Mouse (Mus musculus) T-cell, adult 2 months (primary cell): ENCODE results near the gene Adi1.
A peak's percentile ranks its signal among the peaks of the same experiment; 100 is the strongest.

Source experiments
- DNase-seq: peaks from one replicate; pipeline ENCODE4 v3.0.0; 2022; ENCODE audit warnings: low spot score

The Adi1 gene

DNA sequence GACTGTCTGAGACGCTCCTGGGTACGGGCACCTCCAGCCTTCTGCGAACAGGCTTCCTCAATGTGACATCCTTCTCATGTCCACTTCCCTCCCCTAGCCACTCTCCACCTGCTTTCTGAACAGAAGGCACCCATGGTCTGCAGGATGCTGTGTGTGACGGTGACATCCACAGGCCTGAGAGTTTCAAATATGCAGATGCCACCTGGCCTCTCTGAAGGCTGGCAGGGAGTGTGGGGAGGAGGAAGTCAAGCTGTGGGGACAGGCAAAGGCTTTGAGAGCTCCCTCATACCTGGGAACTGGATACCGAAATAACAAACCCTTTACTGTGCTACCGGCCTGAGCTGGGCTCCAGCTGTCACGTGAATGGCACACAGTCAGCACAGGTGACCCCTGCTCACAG lies 19.7 kb downstream of the Adi1 start:
- DNase-seq, result no peak

DNA sequence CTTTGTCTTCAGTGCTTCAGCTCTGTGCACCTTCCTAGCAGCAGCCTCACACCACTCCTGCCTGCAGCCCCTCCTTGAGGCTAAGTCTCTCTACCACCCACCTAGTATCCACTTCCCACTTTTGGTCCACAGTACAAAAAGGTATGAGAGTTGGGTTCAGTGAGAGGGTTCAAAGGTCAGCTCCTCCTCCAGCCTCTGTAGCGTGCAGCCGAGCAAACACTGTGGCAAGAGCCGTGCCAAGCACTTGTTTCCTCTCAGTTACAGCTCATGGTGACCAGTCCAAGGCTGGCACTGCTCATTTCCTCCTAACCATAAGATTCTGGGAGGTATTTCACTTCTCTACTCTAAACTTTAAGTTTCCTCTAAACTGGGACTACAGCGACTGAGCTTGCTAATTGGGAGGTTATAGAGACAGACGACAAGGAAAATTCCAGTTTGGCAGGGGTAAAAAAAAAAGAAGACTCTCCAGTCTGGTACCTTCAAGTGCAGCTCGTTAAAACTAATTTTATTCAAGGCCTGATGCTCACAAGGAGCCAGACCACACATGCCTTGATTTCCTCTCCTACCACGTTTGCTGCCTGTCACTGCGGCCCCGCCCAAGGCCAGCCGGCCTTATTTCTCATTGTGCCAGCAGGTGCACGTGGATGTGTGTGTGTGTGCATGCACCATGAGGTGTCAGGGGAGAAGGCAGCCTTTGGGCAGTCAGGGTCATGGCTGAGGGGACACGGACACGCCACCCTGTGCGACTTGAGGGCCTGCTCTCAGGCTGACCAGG lies 23.0 kb downstream of the Adi1 start:
- DNase-seq, result no peak

DNA sequence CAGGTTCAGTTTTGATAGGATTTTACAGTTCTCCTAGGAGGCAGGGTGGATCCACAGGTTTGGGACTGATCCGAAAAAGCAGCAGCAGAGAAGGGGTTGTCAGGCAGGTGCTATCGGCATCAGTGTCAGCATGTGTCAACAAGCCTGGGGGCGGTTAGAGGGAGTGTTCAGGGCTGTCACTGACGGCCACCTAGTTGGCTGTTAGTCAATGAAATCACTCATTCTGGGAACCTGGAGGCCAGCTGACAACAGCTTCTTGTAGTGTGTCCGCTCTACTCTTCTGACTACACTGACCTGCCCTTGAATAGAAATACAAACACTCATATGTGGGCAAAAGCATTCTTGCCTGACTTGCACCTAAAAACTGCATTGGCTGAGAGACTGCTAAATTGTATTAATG lies 24.1 kb downstream of the Adi1 start:
- no peak for DNase-seq

DNA sequence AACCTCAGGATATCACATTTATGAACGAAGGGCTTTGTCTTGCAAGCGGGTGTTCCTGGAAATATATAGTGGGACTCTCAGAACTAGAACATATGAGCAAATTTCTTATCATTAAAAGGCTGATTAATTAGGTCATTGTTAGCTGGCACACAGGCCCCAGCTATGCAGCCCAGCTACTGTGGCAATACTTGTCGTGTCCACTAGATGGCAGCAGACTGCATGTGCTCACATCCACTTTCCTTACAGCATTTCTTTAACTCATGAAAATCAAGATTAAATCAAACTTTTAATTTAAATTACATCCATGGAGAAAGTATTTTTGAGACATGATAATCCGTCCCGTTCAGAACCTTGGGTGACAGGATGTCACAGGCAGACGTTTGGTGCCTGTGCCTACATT lies 24.6 kb downstream of the Adi1 start:
- peak; percentile 59 for DNase-seq

DNA sequence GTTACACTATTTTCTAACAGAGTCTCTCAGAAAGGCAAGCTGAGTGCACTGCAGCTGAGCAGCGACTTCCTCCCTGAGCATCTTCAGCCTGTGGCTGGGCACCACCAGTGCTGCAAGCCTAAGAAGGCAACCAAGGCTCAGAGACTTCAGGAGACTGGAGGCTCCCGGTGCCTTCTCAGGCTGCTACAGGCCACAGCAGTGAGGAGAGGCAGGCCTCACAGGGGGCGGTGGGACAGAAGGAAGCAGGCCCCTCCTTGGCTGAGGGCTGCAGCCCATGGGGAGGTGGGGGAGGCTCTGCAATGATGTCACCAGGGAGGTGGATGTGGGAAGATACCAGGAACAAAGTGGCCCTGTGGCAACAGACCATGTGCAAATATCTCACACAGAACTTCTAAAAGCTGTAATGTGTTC lies 25.1 kb downstream of the Adi1 start:
- peak; percentile 5 for DNase-seq

DNA sequence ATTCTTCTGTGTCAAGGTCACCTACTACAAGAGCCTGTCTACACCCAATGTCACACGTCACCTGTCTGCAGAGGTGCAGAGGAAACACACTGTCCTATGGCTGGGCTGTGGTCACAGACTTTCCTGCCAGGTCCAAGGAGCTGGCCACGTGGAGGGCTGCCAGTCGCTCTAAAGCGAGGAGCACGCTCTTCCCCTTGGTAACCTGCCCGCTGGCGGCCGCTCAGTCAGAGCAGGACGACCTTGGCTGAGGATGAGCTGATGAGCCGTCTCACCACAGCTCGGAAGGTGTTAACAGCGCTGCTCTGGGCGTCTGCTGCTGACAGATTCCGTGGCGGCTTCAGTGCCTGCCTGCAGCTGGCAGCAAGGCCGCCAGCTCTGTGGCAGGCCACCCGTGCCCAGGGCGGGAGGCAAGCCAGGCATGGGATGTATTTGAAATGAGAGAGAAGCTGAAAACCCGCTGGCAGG lies 25.6 kb downstream of the Adi1 start:
- DNase-seq, result peak; percentile 8

DNA sequence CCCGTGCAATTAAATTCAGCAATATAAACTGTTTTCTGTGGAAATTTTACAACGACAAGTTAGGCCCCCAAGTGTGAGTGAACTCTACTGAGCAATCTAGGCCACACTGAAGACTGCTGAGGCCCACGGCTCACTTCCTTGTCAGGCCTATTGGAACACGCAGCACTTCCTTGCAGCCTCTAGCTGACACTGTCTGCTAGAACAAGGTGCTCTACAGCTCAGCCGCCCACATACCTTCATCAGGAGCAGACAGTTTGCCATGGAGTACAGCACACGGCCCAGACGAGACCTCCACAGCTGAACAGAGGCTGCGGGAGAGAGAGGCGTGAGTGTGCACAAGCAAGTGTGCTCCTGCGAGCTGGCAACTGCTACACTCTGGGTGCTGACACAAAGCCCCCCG lies 26.3 kb downstream of the Adi1 start:
- no peak for DNase-seq

DNA sequence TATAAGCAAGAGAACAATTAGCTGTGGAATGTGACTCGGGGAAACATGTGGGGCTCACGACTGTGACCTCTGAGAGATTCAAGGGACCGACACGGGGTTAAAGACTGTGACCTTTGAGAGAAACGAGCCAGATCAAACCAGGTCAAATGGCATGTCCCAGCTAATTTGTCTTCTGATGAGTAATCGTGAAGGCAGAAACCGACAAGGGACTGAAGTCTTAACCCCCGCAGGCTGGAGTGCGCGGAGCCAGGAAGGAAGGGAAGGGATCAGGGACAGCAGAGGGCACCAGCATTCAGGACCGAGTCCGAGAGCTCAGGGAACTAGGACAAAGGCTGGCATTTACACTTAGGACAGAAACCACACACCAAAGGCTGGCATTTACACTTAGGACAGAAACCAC lies 29.4 kb downstream of the Adi1 start:
- no peak for DNase-seq

DNA sequence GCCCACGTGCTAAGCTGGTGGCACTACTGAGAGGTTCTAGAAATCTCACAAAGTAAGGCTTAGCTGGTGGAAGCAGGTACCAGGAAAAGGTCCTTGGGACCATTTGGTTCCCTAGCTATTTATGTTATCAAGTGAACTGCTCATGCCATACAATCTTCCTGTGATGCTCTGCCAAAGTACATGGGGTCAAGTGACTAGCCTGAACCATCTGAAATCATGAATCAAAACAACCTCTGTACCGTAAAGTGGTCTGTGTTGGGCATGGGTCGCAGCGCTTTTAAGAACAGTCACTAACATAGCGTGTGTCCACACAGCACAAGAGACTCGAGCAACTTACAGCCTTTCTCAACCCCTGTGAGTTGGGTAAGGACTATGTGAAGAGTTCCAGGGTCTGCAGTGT lies 30.2 kb downstream of the Adi1 start:
- no peak for DNase-seq

DNA sequence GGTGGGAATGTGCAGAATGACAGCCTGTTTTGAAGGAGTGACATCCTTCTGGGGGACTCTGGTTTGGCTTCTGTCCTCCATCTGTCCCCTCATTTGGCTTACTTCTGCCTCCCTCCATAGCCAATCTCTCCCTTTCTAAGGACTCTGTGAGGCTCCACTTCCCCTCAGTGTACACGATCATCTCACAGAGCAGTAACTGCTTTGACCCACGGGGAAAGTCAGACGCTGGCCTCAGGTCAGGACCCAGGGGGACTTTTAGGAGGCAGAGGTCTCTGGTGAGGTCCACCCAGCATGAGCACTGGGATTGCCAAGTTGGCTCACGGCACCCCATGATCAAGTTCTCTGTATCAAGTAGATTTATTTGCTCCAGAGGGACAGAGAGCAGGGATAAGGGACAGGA lies 33.1 kb downstream of the Adi1 start:
- no peak for DNase-seq

DNA sequence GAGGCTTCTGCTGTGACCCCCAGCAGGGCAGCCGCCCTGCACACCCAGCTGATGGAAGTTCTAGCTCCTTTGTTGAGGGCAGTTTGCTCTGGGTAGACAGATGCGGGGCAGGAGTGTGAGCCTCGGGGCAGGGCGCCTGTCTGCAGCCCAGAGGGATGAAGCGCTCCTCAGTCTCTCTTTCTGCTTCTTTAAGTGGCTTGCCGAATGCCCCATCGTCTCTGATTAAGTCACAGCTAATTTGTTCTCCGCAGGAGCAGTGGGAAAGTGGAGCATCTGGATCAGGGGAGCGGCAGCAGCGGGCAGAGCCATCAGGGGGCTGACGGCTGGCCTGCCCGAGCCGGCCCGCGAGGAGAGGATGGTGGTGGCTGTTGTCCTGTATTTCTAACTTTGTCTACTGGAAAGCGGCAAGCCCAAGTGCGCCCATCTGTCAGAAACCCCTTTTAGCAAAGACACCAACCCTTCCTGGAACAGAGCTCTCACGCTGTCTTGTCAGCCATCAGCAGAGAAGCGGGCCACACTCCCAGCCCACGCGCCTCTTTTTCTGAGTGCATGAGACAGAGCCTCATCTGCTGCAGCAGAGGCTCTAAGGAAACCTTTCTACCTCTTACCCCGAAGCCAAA lies 35.6 kb downstream of the Adi1 start:
- no peak for DNase-seq

DNA sequence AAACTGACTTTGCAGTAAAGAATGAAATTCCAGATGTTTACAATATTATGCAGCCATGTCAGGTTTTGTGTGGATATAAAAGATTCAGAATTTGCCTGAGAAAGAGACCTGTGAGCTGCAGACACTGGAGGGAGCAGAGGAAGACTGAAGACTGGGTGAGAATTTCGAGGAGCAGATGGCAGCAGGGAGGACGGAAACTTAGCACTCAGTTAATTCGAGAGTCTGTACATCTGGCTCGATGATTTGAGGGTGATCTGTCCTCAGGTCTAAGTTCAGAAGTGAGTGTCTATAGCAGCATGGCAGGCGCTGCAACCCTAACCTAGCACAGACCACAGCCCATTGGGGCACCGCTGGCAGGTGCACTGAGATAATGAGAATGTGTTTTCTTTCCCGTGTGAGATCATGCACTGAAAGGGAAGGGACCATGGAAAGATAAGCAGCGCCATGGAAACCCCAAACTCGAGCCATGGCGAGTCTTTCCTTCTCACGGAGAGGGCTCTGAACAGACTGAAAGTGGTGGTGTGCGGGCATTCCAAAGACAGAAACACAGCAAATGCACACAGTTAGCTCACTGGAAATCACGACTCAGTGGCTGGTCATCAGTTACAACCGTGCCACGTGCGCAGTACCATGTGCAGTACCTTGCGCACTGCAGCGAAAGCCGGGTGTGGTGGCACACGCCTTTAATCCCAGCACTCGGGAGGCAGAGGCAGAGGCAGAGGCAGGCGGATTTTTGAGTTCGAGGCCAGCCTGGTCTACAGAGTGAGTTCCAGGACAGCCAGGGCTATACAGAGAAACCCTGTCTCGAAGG lies 40.0 kb downstream of the Adi1 start:
- no peak for DNase-seq

DNA sequence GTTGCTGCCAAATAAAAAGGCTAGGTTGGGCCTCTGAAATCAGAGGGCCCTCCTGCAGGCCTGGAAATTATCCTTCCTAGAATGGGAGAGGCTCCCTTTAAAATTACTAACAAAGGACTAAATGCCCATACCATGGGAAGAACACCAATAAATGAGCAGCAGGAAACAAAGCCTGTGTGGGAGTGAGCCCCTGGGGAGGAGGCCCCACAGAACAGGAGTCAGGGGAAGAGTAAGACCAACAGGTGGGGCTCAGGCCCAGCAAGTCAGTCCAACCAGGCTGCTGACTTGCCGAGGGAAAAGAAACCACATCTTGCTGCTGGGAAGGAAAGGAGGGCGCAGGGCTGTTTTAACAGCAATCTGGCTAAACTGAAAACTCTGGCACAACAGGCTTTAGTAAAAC lies 42.0 kb downstream of the Adi1 start:
- DNase-seq, result no peak

DNA sequence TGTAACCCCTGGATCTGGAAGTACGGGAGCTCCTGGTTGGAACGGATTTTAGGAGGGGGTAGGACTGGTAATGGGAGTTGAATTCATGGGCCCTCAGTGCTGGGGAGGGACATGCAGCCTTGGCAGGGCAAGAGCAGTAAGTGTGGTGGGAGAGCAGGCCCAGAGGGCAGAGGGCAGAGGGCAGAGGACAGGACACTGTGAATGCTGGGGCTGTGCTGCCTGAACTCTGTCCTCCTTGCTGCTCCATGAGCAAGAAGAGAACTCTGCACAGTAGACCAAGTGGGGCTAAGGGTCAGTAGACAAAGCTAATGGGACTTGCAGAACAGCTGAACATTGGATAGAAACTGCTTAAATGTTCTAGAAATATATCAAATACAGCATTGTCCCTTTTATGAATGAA lies 43.1 kb downstream of the Adi1 start:
- DNase-seq, result no peak

DNA sequence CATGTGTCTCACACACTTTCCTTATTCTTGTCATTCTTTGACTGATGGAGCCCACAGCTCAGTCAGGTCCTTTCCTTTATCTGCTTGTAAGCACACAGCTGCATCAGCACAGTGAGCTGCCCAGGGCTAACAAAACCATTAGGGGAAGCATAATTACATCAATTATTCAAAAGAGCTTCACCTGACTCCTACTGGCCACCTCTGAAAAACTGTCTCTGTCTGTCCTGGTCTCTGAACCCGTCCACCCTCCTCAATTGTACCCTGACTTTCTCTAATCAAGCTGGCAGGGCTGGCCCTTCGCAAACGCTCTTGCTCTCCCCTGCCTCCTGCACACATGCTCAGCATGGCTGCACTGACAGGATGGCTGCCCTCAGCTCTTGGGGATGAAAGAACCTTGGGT lies 49.3 kb downstream of the Adi1 start:
- no peak for DNase-seq

DNA sequence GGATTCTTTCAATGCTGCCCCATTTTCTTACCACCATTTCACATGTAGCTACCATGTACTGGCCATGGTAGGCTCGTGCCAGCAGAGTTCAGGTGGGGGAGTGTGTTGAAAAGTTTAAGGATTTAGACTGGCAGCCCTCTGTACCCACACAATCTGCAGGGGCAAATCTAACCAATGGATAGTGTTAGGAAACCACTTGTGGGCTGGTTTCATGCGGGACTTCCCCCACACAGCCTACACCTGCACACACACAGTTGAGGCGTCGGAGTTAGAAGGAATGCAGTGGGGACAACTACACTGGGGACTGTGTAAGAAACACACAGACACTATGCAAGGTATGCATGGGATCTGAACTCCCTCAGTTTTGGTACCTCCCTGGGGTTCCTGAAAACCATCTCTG lies 51.2 kb downstream of the Adi1 start:
- DNase-seq, result peak; percentile 26

DNA sequence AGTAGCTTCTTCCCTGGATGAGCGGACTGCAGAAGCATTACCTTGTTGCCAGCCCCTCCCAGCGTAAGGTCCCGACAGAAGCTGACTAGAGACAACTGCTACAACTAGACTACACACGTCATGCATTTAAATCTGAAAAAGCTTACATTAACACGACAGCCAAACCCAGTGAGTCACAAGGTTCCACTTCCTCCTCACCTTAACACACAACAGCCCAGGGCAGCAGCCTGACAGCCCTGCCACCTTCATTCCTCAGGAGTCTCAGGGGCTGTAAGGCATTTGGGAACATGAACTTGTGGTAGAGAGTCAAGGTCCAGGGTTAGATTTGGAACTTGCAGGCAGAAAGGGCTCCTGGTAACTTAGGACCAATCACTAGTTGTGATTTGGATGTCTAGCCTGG lies 52.0 kb downstream of the Adi1 start:
- peak; percentile 53 for DNase-seq
